Mouse (Mus musculus): ENCODE results near the gene Fam222b. TPM values are rescaled to one million over a fixed set of nuclear protein-coding genes. Genes with fewer than 3 reads are reported as not detected.
"Not testable (repeated sequence)": the region's sequence is repeated elsewhere in the genome, so short reads cannot be mapped to it uniquely, and the experiment has no call there.

The Fam222b gene
- polyA plus RNA-seq, 1 experiment from 2014 or later = 33.8 TPM

DNA sequence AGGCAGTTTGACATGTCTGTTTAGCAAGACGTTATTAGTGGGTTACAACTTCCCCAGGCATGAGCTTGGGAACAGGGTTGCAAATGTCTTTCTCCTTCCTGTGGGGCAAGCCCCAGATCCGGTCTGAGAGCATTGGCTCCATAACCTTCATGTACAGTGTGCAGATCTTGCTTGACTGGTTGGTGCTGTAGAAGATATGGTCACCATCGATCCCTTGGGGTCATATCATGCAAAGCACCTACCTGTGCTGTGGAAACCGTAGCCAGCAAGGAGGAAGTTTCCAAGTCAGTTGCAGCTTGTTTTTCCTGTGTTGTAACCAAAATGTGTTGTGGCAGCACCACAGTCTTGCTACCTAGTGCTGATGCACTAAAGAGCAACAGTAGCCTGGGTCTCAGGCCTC, 32.3 kb downstream of the Fam222b start:
- H3K36me3 ChIP-seq = peaks cover 13% of the 10 kb centered on the region; the same call in 1 of the 2 replicates
- no peak overlapping the region for H3K4me3 ChIP-seq
- WGBS = 94% methylated on average over 4 of the region's 4 CpGs
- H3K27me3 ChIP-seq (ENCODE audit: insufficient read depth, poor library complexity, severe bottlenecking) = no peaks in the 10 kb centered on the region
- H3K9me3 ChIP-seq = no peaks in the 10 kb centered on the region
- DNase-seq (ENCODE audit: low spot score) = no peak
- H3K4me1 ChIP-seq (replicated peaks) = 0 out of 2 replicates have a peak, but pooled peaks cover 4% of the 10 kb centered on the region
- H3K27ac ChIP-seq = no peak overlapping the region

DNA sequence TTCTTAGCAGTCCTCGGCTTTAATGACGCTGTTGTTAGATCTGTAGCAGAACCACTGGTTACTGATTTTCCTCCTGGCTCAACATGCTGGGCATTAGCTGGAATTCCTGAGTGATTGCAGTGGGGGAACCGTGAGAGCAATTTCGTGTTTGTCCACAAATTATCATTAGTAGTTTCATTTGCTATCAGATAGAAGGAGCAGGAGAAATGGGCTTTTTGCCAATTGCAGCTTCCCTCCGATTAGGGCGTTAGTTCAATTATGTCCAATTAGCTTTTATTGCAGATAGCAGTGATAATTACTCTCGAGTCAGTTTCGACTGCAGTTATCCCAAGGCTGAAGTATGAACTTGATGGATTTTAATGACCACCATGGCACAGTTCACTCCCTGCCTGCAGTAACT, 35.0 kb downstream of the Fam222b start:
- no peaks in the 10 kb centered on the region for H3K9me3 ChIP-seq
- WGBS = 92% methylated on average over 8 of the region's 8 CpGs
- no peaks in the 10 kb centered on the region for H3K27me3 ChIP-seq (ENCODE audit: insufficient read depth, poor library complexity, severe bottlenecking)
- H3K36me3 ChIP-seq = peaks cover 8% of the 10 kb centered on the region; the same call in 1 of the 2 replicates
- H3K4me1 ChIP-seq (replicated peaks) = 0 out of 2 replicates have a peak, but pooled peaks cover 4% of the 10 kb centered on the region
- H3K27ac ChIP-seq = no peak overlapping the region
- H3K4me3 ChIP-seq = no peak overlapping the region
- no peak for DNase-seq (ENCODE audit: low spot score)

DNA sequence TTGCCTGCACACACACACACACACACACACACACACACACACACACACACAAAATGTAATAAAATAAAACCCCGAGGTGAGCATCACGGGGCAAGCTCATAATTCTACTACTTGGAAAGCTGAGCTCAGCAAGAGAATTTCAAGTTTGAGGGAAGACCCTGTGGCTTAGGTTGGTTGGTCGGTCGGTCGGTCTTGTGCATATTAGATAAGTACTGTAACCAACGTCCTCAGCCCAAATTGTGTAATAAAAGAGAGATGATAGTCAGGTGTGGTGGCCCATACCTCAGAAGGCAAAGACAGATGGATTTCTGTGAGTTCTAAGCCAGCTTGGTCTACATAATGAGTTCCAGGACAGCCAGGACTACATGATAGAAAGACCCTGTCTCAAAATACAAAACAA, 39.5 kb downstream of the Fam222b start:
- Histone ChIP-seq H3K9me3 (no peaks in the 10 kb centered on the region), H3K27me3 (ENCODE audit: insufficient read depth, poor library complexity, severe bottlenecking) (no peaks in the 10 kb centered on the region), H3K36me3 (peaks cover 5% of the 10 kb centered on the region; the same call in 1 of the 2 replicates), H3K4me1 (replicated peaks) (0 out of 2 replicates have a peak, but pooled peaks cover 4% of the 10 kb centered on the region), H3K4me3 (no peak overlapping the region), H3K27ac (no peak overlapping the region)
- 95% methylated on average over 6 of the region's 6 CpGs for whole genome bisulfite sequencing
- DNase-seq (ENCODE audit: low spot score) = no peak

DNA sequence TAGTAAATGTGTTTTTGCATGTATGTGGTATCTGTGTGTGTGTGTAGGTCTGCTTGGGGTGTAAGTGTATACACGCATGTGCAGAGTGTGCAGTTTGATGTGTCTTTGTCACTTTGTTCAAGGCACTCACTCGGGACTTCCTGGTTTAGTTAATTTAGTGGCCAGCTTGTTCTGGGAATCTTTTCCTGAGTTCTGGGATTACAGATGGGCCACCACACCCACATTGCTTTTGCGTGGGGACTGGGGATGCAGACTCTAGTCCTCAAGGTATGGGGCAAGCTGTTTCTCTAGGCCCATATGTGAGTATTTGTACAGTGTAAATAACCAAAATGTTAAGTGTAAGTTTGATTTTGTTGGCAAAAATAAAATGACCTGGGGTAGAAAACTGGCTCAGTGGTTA, 39.9 kb downstream of the Fam222b start:
- Histone ChIP-seq H3K36me3 (peaks cover 5% of the 10 kb centered on the region; the same call in 1 of the 2 replicates), H3K27ac (no peak overlapping the region), H3K9me3 (no peaks in the 10 kb centered on the region), H3K27me3 (ENCODE audit: insufficient read depth, poor library complexity, severe bottlenecking) (no peaks in the 10 kb centered on the region), H3K4me3 (no peak overlapping the region), H3K4me1 (replicated peaks) (0 out of 2 replicates have a peak, but pooled peaks cover 4% of the 10 kb centered on the region)
- DNase-seq (ENCODE audit: low spot score) = no peak
- 87% methylated on average over 3 of the region's 3 CpGs for WGBS

DNA sequence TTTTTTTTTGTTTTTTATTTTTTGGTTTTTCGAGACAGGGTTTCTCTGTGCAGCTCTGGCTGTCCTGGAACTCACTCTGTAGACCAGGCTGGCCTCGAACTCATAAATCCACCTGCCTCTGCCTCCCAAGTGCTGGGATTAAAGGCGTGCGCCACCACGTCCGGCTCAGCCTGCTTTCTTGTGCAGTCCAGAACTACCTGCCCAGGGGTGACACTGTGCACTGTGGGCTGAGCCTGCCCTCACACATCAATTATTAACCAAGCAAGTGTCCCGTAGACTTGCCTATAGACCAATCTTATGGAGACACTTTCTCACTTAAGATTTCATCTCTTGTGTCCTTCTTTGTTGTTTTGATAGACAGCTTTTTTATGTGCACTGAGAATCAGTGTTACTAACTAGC, 40.9 kb downstream of the Fam222b start:
- 93% methylated on average over 7 of the region's 7 CpGs for whole genome bisulfite sequencing
- not testable (repeated sequence) for H3K9me3 ChIP-seq; H3K4me3 ChIP-seq; H3K27me3 ChIP-seq (ENCODE audit: insufficient read depth, poor library complexity, severe bottlenecking); H3K27ac ChIP-seq; DNase-seq (ENCODE audit: low spot score); H3K4me1 ChIP-seq (replicated peaks); H3K36me3 ChIP-seq

DNA sequence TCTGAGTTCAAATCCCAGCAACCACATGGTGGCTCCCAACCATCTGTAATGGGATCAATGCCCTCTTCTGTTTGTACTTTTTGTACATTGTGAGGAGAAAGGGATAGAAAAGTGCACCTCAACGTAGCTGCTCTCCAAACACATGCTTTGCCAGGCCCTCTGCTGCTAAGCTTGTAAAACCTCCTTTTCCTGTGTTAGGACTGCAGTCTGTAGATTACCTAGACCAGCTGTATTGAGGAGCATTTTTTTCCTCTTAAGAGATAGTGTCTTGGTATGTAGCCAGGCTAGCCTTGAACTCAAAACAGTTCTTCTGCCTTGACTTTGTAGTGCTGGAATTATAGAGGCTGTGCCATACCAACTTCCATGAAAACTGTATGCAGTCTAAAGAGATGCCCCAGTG, 41.7 kb downstream of the Fam222b start:
- no peak overlapping the region for H3K4me3 ChIP-seq
- H3K36me3 ChIP-seq = peaks cover 5% of the 10 kb centered on the region; the same call in 1 of the 2 replicates
- 0 out of 2 replicates have a peak, but pooled peaks cover 4% of the 10 kb centered on the region for H3K4me1 ChIP-seq (replicated peaks)
- DNase-seq (ENCODE audit: low spot score) = no peak
- H3K27me3 ChIP-seq (ENCODE audit: insufficient read depth, poor library complexity, severe bottlenecking) = no peaks in the 10 kb centered on the region
- WGBS = 90% methylated on average over 1 of the region's 1 CpGs
- no peaks in the 10 kb centered on the region for H3K9me3 ChIP-seq
- no peak overlapping the region for H3K27ac ChIP-seq

DNA sequence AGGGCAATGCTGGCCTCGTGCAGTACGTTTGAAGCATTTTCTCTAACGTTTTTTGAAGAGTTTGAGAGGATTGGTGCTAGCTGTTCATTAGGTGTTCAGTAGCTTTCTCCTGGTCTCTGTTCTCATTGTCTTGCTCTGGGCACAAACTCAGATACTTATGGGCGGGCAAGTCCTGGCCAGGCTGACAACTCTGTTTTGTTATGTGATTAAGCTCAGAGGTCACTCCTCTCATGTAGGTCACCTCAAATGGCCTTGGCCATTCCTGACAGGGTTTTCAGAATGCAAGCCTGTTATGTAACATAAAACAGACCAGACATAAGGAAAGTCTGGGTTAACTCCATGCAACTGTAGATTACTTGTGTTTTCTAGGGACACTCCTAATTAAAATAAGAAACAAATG, 43.1 kb downstream of the Fam222b start:
- H3K9me3 ChIP-seq = no peaks in the 10 kb centered on the region
- 0 out of 2 replicates have a peak, but pooled peaks cover 4% of the 10 kb centered on the region for H3K4me1 ChIP-seq (replicated peaks)
- H3K36me3 ChIP-seq = no peaks in the 10 kb centered on the region; the same call in 1 of the 2 replicates
- no peak overlapping the region for H3K4me3 ChIP-seq
- no peak overlapping the region for H3K27ac ChIP-seq
- DNase-seq (ENCODE audit: low spot score) = no peak
- no peaks in the 10 kb centered on the region for H3K27me3 ChIP-seq (ENCODE audit: insufficient read depth, poor library complexity, severe bottlenecking)
- 75% methylated on average over 4 of the region's 4 CpGs for WGBS

DNA sequence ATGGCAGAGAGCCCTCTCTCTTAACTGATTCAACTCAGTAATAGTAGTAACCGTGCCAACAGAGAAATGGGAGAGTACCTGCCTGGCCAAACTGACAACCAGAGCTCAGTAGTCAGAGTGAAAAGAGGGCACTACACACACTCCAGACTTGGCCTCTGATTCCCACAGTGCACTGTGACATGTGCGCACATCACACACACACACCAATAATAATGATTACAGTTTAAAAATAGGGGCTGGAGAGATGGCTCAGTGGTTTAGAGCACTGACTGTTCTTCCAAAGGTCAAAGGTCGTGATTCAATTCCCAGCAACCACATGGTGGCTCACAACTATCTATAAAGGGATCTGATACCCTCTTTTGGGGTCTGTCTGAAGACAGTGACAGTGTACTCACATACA, 43.6 kb downstream of the Fam222b start:
- H3K27me3 ChIP-seq (ENCODE audit: insufficient read depth, poor library complexity, severe bottlenecking) = no peaks in the 10 kb centered on the region
- DNase-seq (ENCODE audit: low spot score) = no peak
- WGBS = 88% methylated on average over 3 of the region's 3 CpGs
- H3K4me1 ChIP-seq (replicated peaks) = 0 out of 2 replicates have a peak, but pooled peaks cover 6% of the 10 kb centered on the region
- H3K27ac ChIP-seq = no peak overlapping the region
- H3K4me3 ChIP-seq = no peak overlapping the region
- H3K9me3 ChIP-seq = no peaks in the 10 kb centered on the region
- H3K36me3 ChIP-seq = peaks cover 3% of the 10 kb centered on the region

DNA sequence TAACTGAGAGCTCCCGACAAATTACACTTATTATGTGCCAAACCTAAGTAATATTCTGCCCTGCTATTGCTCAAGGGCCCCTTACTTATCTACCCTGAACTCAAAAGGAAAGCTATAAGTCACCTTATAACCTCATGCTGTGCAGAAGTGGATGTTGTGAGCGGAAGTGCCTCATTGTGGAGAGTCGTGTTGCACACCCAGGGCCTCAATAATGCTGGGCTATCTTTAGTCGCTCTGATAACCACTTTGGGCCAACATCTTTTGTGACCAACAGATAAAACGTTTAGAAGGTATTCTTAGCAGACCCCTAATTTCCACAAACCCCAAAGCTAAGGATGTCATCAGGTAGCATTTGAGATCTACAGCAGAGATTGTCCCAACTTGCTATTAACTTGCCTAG, 46.2 kb downstream of the Fam222b start:
- WGBS = 87% methylated on average over 5 of the region's 5 CpGs

DNA sequence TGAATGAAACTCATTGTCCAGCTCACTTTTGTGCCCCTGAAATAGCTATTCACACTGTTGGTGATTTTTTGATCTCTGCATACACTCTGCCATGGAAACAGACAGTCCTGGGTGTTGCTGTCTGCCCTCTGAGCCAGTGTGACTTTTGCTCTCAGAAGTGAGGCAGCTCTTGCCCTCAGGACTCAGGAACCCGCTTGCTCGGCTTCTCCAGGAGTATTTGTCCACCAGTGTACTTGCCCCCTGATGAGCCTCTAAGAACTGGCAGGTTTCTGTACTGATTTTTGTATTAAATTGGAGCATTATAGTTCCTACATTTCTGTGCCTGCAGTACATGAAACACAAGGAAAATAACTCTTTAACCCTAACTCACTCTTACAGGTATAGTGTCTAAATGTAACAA, 49.1 kb downstream of the Fam222b start:
- Histone ChIP-seq H3K27ac (no peak overlapping the region), H3K36me3 (peaks cover 58% of the 10 kb centered on the region), H3K27me3 (ENCODE audit: insufficient read depth, poor library complexity, severe bottlenecking) (no peaks in the 10 kb centered on the region), H3K9me3 (no peaks in the 10 kb centered on the region), H3K4me1 (replicated peaks) (0 out of 2 replicates have a peak, but pooled peaks cover 3% of the 10 kb centered on the region), H3K4me3 (no peak overlapping the region)
- no peak for DNase-seq (ENCODE audit: low spot score)
- 85% methylated on average over 2 of the region's 2 CpGs for WGBS

More for the DNA sequence above, 46.2 kb downstream of the Fam222b start:
- no peak overlapping the region for H3K4me3 ChIP-seq
- DNase-seq (ENCODE audit: low spot score) = no peak
- H3K27me3 ChIP-seq (ENCODE audit: insufficient read depth, poor library complexity, severe bottlenecking) = no peaks in the 10 kb centered on the region
- no peak overlapping the region for H3K27ac ChIP-seq
- peaks cover 29% of the 10 kb centered on the region for H3K36me3 ChIP-seq
- H3K4me1 ChIP-seq (replicated peaks) = 0 out of 2 replicates have a peak, but pooled peaks cover 7% of the 10 kb centered on the region
- no peaks in the 10 kb centered on the region for H3K9me3 ChIP-seq

DNA sequence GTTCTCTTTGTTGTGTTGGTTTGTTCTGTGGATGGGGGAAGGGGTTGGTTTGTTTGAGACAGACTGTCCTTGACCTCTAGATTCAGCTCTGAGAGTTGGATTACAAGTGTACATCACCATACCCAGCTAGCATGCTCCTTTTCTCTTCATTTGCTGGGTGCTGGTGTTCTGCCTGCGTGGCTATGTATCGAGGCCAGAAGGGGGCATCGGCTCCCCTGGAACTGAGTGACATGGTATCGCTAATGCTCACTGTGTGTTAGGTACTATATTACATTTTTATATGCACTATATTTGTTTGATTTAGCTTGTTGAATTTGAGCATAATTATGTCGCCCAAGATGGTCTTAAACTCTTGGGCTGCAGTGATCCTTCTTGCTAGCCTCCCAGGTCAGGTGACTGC, 51.7 kb downstream of the Fam222b start:
- H3K9me3 ChIP-seq = no peaks in the 10 kb centered on the region
- 92% methylated on average over 5 of the region's 5 CpGs for WGBS
- H3K27me3 ChIP-seq (ENCODE audit: insufficient read depth, poor library complexity, severe bottlenecking) = no peaks in the 10 kb centered on the region
- H3K27ac ChIP-seq = no peak overlapping the region
- DNase-seq (ENCODE audit: low spot score) = no peak
- no peak overlapping the region for H3K4me3 ChIP-seq
- H3K36me3 ChIP-seq = peaks cover 82% of the 10 kb centered on the region
- 0 out of 2 replicates have a peak, but pooled peaks cover 3% of the 10 kb centered on the region for H3K4me1 ChIP-seq (replicated peaks)

DNA sequence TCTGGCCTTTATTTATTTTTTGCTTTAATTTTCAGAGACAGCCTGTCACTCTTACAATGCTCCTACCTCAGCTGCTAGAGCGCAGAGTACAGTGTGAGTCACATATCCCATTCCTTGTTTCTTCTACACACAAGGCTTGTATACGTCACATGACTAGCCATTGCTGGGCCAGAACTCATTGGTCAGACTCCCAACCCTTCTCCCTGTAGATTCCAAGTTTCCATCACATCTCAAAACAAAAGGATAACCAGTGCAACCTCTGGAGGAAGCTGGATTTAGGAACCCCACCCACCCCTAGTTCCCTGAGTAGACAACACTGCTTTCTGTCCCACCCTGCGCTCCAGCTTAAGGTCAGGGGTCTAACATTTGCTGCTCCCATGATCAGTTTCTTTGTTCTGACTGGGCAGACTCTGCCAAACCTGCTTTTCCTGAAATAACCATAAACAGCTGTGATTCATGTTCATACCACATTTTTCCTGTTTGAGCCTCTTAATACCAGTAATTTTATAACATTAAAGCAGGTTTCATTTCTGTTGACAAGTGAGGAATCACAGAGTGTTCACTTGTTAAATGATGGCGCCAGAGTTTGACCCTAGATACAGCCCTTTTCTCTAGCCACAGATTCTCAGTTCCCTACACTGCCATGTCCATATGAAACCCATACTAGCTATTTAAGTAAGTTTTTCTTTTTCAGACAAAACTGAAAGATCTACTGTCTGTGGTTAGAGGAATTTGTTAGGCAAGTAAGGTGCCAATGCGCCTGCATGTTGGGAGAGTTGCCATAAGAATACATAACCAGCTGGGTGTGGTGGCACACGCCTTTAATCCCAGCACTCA, 52.5 kb downstream of the Fam222b start:
- H3K36me3 ChIP-seq = peaks cover 89% of the 10 kb centered on the region
- 0 out of 2 replicates have a peak, but pooled peaks cover 3% of the 10 kb centered on the region for H3K4me1 ChIP-seq (replicated peaks)
- H3K9me3 ChIP-seq = no peaks in the 10 kb centered on the region
- DNase-seq (ENCODE audit: low spot score) = no peak
- no peaks in the 10 kb centered on the region for H3K27me3 ChIP-seq (ENCODE audit: insufficient read depth, poor library complexity, severe bottlenecking)
- 91% methylated on average over 6 of the region's 6 CpGs for WGBS
- H3K4me3 ChIP-seq = no peak overlapping the region
- H3K27ac ChIP-seq = no peak overlapping the region

DNA sequence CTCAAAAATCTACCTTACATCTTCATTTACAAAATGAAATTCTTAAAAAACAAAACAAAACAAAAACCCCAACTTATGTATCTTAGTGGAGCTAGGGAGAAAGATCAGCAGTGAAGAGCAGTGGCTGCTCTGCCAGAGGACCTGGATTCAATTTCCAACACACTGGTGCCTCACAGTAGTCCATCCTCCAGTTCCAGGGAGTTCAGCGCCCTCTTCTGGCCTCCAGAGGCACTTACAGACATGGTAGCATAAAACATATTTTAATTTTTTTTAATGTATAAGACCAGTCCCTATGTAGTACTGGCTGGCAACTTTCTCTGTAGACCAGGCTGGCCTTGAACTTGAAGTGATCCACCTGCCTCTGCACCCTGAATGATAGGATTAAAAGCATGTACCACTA, 56.7 kb downstream of the Fam222b start:
- Histone ChIP-seq H3K4me1 (replicated peaks) (0 out of 2 replicates have a peak, but pooled peaks cover 5% of the 10 kb centered on the region), H3K9me3 (no peaks in the 10 kb centered on the region), H3K36me3 (peaks cover 97% of the 10 kb centered on the region), H3K27ac (no peak overlapping the region), H3K27me3 (ENCODE audit: insufficient read depth, poor library complexity, severe bottlenecking) (no peaks in the 10 kb centered on the region), H3K4me3 (no peak overlapping the region)
- no peak for DNase-seq (ENCODE audit: low spot score)
- 31% methylated on average over 1 of the region's 1 CpGs for whole genome bisulfite sequencing

Data from hindbrain, embryonic 10.5 days (tissue).